Mouse (Mus musculus) heart, adult 2 months (tissue): ENCODE measurements at regions not wholly inside any gene's neighbourhood (a gene's known extent, or its start where the extent isn't known, plus 50 kb on each side); places are given as distances from the start of the nearest gene placed in this dataset.
A peak's percentile ranks its signal among the peaks of the same experiment; 100 is the strongest.

Experiments used
- DNase-seq, 2 experiments: peaks; one replicate each; pipeline ENCODE4 v3.0.0; 2021
- H3K27ac ChIP-seq: fragments of 200-600 bp; 2 replicates; pipeline ENCODE4 v1.8.1; 2022
- H3K27me3 ChIP-seq: fragments of 200-500 bp; 2 replicates; pipeline ENCODE4 v1.6.1; 2012; ENCODE audit warnings: mild to moderate bottlenecking, low read length, inconsistent platforms, mixed read lengths; ENCODE audit not compliant: control insufficient read depth, insufficient read depth
- H3K36me3 ChIP-seq: fragments of 200-500 bp; 2 replicates; pipeline ENCODE4 v1.6.1; 2012; ENCODE audit warnings: low read length, inconsistent platforms; ENCODE audit not compliant: control insufficient read depth, insufficient read depth
- H3K4me1 ChIP-seq: fragments of 200-500 bp; 2 replicates; pipeline ENCODE4 v1.6.1; 2011; ENCODE audit warnings: low read length; ENCODE audit not compliant: control insufficient read depth, insufficient read depth
- H3K4me3 ChIP-seq: fragments of 200-600 bp; 2 replicates; pipeline ENCODE4 v1.8.1; 2022
- H3K79me2 ChIP-seq: fragments of 200-500 bp; replicated peaks from 2 replicates; pipeline ENCODE4 v1.6.1; 2012; ENCODE audit warnings: mild to moderate bottlenecking, inconsistent platforms, low read length, moderate library complexity, mixed read lengths; ENCODE audit not compliant: control insufficient read depth, insufficient read depth
- H3K9ac ChIP-seq: fragments of 200-500 bp; 2 replicates; pipeline ENCODE4 v1.6.1; 2012; ENCODE audit warnings: low read depth, mild to moderate bottlenecking, control low read depth, inconsistent platforms, low read length, mixed read lengths
- CTCF ChIP-seq: fragments of 200-600 bp; IDR thresholded peaks from 2 replicates; pipeline ENCODE4 v1.8.1; 2022; ENCODE audit warnings: antibody characterized with exemption, mild to moderate bottlenecking, moderate library complexity
- EP300 ChIP-seq: fragments of 200-500 bp; IDR thresholded peaks from 2 replicates; pipeline ENCODE4 v1.6.1; 2011; ENCODE audit warnings: low read depth, low read length, control low read depth; ENCODE audit not compliant: insufficient read depth
- POLR2A ChIP-seq: fragments of 200-500 bp; IDR thresholded peaks from 2 replicates; pipeline ENCODE4 v1.6.1; 2011; ENCODE audit warnings: mild to moderate bottlenecking, low read depth, low read length, control low read depth; ENCODE audit not compliant: insufficient read depth
- WGBS: fragments of 180-500 bp; shearing (Covaris S2); methylation state at CpG from one replicate; pipeline ENCODE4 v1.1.7; 2018; 5-methylcytosine and 5-hydroxymethylcytosine counted together
- intact Hi-C: fragments of 180-260 bp; cut with DNase I; formaldehyde crosslinking; loops from one replicate; pipeline ENCODE4 v1.15.1; 2025

DNA sequence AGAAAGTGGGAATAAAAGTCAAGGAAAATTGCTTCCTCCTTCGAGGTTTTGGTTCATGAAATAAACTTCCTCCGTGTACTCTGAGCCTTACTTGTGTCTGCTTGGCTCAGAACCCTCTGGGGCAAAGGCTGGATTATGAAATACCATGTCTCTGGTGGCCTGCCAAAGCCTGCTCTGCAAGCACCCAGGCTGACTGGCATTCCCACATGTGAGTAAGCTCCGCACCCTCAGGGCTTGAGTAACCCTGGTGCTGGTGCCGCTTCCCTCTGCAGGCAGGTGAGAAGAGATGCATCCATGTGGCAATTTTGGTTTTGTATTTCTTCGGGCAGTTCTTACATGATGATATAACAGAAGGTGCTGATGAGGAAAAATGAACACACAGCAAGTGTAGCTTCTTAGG lies 66.0 kb downstream of the Nr2f2 start:
- H3K27me3 ChIP-seq: no peaks in the 10 kb centered on the region
- H3K79me2 ChIP-seq: no peaks in the 10 kb centered on the region
- TF ChIP-seq CTCF: peak; percentile 48
- TF ChIP-seq POLR2A: no peak
- intact Hi-C loops: no loop called here
- H3K4me1 ChIP-seq: no peaks in the 10 kb centered on the region
- peak; percentile 41 to 74 for DNase-seq
- no peak overlapping the region for H3K27ac ChIP-seq
- WGBS: 66% methylated on average over 5 of the region's 5 CpGs
- no peak overlapping the region for H3K4me3 ChIP-seq
- H3K36me3 ChIP-seq: no peaks in the 10 kb centered on the region
- H3K9ac ChIP-seq: no peak overlapping the region

DNA sequence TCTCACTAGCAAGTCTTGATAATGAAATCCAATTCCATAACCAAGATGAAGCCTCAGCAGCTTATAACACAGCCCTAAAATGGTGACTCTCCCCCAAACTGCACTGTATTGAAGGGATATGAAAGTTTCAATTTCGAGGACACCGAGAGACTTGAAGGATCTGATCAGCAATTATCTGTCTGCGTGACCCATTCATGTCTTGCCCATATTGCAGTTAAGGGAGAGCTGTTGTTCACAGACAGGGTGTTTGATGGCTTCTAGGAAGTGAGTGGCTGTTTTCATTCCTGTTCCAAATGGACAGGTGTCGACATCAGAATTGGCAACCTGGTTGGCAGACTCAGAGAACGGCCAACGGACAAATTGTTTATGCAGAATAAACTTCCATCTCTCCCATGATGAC lies 75.1 kb downstream of the Nr2f2 start:
- no peak for DNase-seq
- intact Hi-C loops: no loop called here
- TF ChIP-seq POLR2A: no peak
- TF ChIP-seq EP300: no peak
- no peak for TF ChIP-seq CTCF
- H3K36me3 ChIP-seq: no peaks in the 10 kb centered on the region
- H3K9ac ChIP-seq: no peak overlapping the region
- H3K27me3 ChIP-seq: peaks cover 17% of the 10 kb centered on the region
- whole genome bisulfite sequencing: 89% methylated on average over 6 of the region's 6 CpGs
- H3K4me1 ChIP-seq: no peaks in the 10 kb centered on the region
- H3K79me2 ChIP-seq: no peaks in the 10 kb centered on the region
- no peak overlapping the region for H3K4me3 ChIP-seq
- no peak overlapping the region for H3K27ac ChIP-seq

DNA sequence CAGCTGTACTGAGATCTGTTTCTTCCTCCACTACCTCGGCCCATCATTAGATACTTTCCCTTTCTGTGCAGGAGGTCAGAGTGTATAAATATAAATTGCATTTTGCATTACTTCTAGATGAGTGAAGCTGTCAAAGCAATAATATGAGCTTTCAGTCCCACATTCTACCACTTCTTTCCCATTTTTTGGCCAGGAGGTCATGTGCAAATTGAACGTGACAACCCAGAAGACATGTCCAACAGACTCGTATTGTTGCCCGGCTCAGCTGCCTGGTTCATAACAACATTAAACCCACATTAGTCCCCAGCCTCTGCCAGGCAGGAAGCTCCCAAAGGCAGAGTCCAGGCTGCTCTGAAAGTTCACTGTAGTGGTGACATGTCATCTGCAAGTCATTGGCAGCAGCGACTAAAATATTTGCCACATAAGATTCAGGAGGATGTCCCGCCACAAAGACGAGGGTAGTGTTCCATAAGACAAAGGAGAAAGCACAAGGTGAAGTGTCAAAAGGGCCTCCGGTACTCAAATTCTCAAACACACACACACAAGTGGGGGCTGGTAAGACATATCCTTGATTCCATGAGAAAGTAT lies 75.7 kb downstream of the Nr2f2 start:
- Histone ChIP-seq H3K36me3 (no peaks in the 10 kb centered on the region), H3K27me3 (peaks cover 19% of the 10 kb centered on the region), H3K9ac (no peak overlapping the region), H3K4me3 (no peak overlapping the region), H3K79me2 (no peaks in the 10 kb centered on the region), H3K4me1 (no peaks in the 10 kb centered on the region), H3K27ac (no peak overlapping the region)
- no peak for TF ChIP-seq POLR2A
- TF ChIP-seq CTCF: no peak
- no peak for TF ChIP-seq EP300
- intact Hi-C loops: no loop called here
- no peak for DNase-seq
- whole genome bisulfite sequencing: 75% methylated on average over 8 of the region's 8 CpGs

DNA sequence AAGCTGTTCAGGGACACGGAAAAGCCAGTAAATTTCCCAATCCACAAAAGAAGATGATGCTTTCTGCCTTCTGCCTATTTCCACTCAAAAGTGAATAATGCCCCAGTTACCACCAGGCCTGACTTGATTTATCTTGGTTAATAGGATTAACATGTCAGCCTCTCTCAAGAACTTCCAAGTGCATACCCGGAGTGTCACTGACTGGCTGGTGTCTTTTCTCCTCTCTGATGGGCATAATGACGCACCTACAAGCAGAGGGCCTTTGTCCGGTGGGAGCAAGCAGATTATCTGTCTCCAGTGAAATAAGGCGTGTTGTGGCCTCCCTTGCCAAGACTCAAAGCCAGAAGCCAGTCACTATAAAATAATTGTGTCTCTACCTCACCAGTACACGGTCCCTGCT lies 76.3 kb downstream of the Nr2f2 start:
- H3K36me3 ChIP-seq: no peaks in the 10 kb centered on the region
- no peak overlapping the region for H3K4me3 ChIP-seq
- WGBS: 57% methylated on average over 6 of the region's 6 CpGs
- TF ChIP-seq CTCF: no peak
- TF ChIP-seq EP300: no peak
- TF ChIP-seq POLR2A: no peak
- intact Hi-C loops: no loop called here
- no peaks in the 10 kb centered on the region for H3K79me2 ChIP-seq
- H3K27ac ChIP-seq: no peak overlapping the region
- no peak overlapping the region for H3K9ac ChIP-seq
- peaks cover 21% of the 10 kb centered on the region for H3K27me3 ChIP-seq
- no peaks in the 10 kb centered on the region for H3K4me1 ChIP-seq
- no peak for DNase-seq

DNA sequence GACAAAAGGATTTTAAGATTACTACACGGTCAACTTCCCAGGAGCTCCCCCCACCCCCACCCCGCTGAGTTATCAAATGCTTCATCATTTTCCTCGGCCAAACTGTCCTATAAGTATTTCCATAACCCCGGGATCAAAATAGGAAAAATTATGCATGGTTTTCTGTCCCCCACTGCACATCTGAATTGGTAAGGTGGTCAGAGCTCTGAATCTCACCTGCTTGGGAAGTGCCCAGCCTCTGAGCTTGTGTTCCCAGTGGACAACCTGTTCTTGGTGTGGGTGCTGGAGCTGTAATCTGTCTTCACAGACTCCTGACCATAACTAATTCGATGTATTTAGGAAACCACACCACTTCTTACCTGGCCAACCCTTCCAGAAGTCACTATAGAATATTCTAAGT lies 77.9 kb downstream of the Nr2f2 start:
- H3K4me3 ChIP-seq: no peak overlapping the region
- H3K4me1 ChIP-seq: no peaks in the 10 kb centered on the region
- intact Hi-C loops: no loop called here
- 21% methylated on average over 5 of the region's 5 CpGs for WGBS
- no peak for DNase-seq
- TF ChIP-seq POLR2A: no peak
- no peak for TF ChIP-seq CTCF
- no peak for TF ChIP-seq EP300
- H3K9ac ChIP-seq: no peak overlapping the region
- no peak overlapping the region for H3K27ac ChIP-seq
- no peaks in the 10 kb centered on the region for H3K79me2 ChIP-seq
- no peaks in the 10 kb centered on the region for H3K36me3 ChIP-seq
- peaks cover 26% of the 10 kb centered on the region for H3K27me3 ChIP-seq

DNA sequence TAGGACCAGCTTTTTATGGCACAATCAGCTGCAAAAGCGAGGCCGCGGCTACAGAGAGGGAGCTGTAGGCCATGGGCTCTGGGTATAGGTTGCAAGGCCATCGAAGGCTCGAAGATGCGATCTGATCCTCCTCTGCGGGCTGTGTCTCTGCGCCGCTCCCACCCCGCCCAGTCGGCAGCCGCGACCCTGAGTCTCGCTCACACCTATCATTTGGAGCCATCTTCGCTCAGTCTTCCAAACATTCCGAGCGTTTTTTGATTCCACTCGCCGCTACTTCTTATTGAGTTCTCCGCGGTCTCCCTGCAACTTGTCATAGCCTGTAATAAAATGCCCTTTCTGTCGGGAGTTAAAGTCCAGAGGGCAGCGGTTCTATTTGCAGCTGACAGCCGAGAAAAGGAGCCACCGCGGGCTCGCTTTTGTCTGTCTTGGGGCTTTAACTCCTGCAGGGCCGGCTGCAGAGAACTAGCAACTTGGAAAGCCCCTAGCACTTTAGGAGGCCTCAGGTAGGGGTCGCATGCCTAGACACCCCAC lies 78.6 kb downstream of the Nr2f2 start:
- WGBS: 2% methylated on average over 29 of the region's 29 CpGs
- peaks cover 25% of the 10 kb centered on the region for H3K27me3 ChIP-seq
- intact Hi-C loops: no loop called here
- H3K9ac ChIP-seq: no peak overlapping the region
- TF ChIP-seq POLR2A (no peak), CTCF (no peak), EP300 (no peak)
- DNase-seq: no peak
- H3K27ac ChIP-seq: no peak overlapping the region
- H3K36me3 ChIP-seq: no peaks in the 10 kb centered on the region
- H3K4me1 ChIP-seq: no peaks in the 10 kb centered on the region
- H3K4me3 ChIP-seq: no peak overlapping the region
- H3K79me2 ChIP-seq: no peaks in the 10 kb centered on the region
